Mouse (Mus musculus) T-cell, adult 2 months (primary cell): ENCODE measurements around the gene Fgfr3.

ENCODE experiments used
- DNase-seq: peaks from one replicate; pipeline ENCODE4 v3.0.0; 2022; ENCODE audit warnings: low spot score

The Fgfr3 gene

GRCm38 (mm10) chr5:33730516-33730915 is 9.0 kb downstream of the Fgfr3 start:
- no peak for DNase-seq

DNA sequence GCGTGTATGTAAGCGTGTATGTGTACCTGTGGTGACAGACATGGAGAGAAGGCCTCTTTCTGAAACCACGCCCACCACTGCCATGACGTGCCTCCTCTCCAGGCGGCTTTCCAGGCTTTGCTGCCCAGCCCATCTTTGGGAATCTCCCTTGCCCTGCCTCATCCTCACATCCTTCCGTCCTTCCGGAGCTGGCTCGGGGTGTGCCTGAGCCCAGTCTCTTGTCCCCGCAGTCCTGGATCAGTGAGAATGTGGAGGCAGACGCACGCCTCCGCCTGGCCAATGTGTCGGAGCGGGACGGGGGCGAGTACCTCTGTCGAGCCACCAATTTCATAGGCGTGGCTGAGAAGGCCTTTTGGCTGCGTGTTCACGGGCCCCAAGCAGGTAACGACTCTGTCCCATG is 9.6 kb downstream of the Fgfr3 start:
- no peak for DNase-seq

- DNase-seq, result no peak
Observed at GRCm38 (mm10) chr5:33733837-33734236, 12.4 kb downstream of the Fgfr3 start.

- no peak for DNase-seq
Observed at GRCm38 (mm10) chr5:33735412-33736092, 14.1 kb downstream of the Fgfr3 start.

- DNase-seq, result no peak
Observed at GRCm38 (mm10) chr5:33736230-33736629, 14.8 kb downstream of the Fgfr3 start.

DNA sequence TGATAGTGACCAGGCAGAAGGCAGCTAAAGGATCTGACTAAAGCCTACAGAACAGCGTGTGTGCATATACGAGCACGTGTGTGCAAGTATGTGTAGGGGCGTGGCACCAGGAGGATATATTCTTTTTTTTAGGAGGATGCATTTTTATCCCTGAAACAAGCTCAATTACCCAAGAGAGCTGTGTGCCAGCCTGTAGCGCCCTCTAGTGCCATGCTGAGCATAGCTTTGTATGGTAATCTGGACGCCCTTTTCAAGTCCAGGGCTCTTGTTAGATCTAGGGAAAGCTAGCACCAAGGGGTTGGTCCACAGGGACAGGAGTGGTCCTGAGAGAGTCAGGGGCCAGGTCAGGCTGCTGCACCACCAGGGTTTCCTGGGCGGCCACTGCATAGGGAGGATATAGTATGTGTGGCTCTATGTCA is 16.4 kb downstream of the Fgfr3 start:
- DNase-seq, result peak; percentile 15

GRCm38 (mm10) chr5:33738341-33738740 is 16.9 kb downstream of the Fgfr3 start:
- no peak for DNase-seq

GRCm38 (mm10) chr5:33740548-33740947 is 19.1 kb downstream of the Fgfr3 start:
- DNase-seq, result no peak

- DNase-seq, result no peak
Observed at GRCm38 (mm10) chr5:33743481-33743880, 22.0 kb downstream of the Fgfr3 start.

- DNase-seq, result no peak
Observed at GRCm38 (mm10) chr5:33777195-33777594, 55.7 kb downstream of the Fgfr3 start.

DNA sequence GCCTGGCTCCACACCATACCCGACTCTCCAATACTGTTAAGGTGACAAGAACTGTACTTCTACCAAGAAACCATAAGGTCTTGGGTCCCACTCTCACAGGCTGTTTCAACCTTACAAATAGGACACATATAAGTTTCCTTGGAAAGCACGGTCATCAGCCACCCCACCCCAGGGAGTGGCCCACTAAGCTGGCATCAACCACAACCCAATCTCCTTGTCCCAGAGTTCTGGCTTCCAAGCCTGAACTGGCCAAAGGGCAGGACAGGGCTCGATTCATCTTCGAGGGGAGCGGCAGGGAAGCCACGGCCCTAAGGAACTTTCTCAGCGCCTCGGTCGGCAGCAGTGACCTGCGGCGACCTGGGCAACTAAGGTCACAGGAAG is 60.5 kb downstream of the Fgfr3 start:
- no peak for DNase-seq

- DNase-seq, result peak; percentile 94
Observed at GRCm38 (mm10) chr5:33782345-33782998, 61.0 kb downstream of the Fgfr3 start, which contains the start of gene Letm1. Gene Letm1, minus strand, starts transcription at chr5:33782817.

- no peak for DNase-seq
Observed at GRCm38 (mm10) chr5:33782999-33783390, 61.5 kb downstream of the Fgfr3 start.
